Mouse (Mus musculus) heart, adult 2 months (tissue): Measurements from ENCODE around the gene Kif5c.

ENCODE experiments used
- CTCF ChIP-seq: fragments of 200-600 bp; IDR thresholded peaks from 2 replicates; pipeline ENCODE4 v1.8.1; 2022; ENCODE audit warnings: antibody characterized with exemption, mild to moderate bottlenecking, moderate library complexity
- POLR2A ChIP-seq: fragments of 200-500 bp; IDR thresholded peaks from 2 replicates; pipeline ENCODE4 v1.6.1; 2011; ENCODE audit warnings: mild to moderate bottlenecking, low read depth, low read length, control low read depth; ENCODE audit not compliant: insufficient read depth

- TF ChIP-seq CTCF = no peak
- TF ChIP-seq POLR2A = no peak
These were observed 29.7 kb downstream of the Kif5c start for GRCm38 (mm10) chr2:49648806-49649205.
